Mouse (Mus musculus) ES-Bruce4 (cell line): Measurements from ENCODE around the gene Cwc27.

ENCODE experiments used
- CTCF ChIP-seq: IDR thresholded peaks from one replicate; pipeline ENCODE4 v1.8.1; 2011; ENCODE audit warnings: low read depth, low read length
- EP300 ChIP-seq: IDR thresholded peaks from 2 replicates; pipeline ENCODE4 v1.6.1; 2011; ENCODE audit warnings: low read depth, low read length; ENCODE audit not compliant: insufficient read depth
- POLR2A ChIP-seq: IDR thresholded peaks from one replicate; pipeline ENCODE4 v1.8.1; 2011; ENCODE audit warnings: low read length; ENCODE audit not compliant: insufficient read depth

DNA sequence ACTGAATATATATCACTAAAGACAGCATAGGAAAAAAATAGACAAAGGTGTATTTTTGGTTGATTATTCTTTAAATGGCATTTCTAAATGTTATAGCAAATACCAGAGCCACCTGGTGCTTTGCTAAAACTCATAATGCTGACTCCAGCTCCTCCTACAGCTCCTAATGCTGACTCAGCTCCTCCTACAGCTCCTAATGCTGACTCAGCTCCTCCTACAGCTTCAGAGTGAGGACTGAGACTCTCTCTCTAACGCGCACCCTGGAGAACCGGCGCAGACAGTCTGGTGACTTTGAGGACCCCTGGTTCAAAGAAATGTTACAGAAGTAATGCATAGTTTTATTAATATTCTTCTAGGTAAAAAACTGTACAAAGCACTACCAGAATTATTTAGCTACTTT is 74.1 kb downstream of the Cwc27 start:
- no peak for TF ChIP-seq EP300
- TF ChIP-seq POLR2A = no peak
- TF ChIP-seq CTCF = no peak
